Mouse (Mus musculus) heart, adult 18-20 months (tissue): ENCODE data around the gene Lgr4. TPM values are rescaled to one million over a fixed set of nuclear protein-coding genes. Genes with fewer than 3 reads are reported as not detected.
A peak's percentile ranks its signal among the peaks of the same experiment; 100 is the strongest.

Experiments used
- DNase-seq, 2 experiments: peaks; one replicate each; pipeline ENCODE4 v3.0.0; 2021 to 2022; ENCODE audit warnings: mixed read lengths in 1 of 2
- total RNA-seq, 2 experiments: library from RNA; stranded (reverse); gene quantifications; 2 replicates each; pipeline ENCODE4 v1.2.3; 2021

Lgr4 gene
- total RNA-seq, 2 experiments from 2014 or later: 23.3 to 23.6 TPM

DNA sequence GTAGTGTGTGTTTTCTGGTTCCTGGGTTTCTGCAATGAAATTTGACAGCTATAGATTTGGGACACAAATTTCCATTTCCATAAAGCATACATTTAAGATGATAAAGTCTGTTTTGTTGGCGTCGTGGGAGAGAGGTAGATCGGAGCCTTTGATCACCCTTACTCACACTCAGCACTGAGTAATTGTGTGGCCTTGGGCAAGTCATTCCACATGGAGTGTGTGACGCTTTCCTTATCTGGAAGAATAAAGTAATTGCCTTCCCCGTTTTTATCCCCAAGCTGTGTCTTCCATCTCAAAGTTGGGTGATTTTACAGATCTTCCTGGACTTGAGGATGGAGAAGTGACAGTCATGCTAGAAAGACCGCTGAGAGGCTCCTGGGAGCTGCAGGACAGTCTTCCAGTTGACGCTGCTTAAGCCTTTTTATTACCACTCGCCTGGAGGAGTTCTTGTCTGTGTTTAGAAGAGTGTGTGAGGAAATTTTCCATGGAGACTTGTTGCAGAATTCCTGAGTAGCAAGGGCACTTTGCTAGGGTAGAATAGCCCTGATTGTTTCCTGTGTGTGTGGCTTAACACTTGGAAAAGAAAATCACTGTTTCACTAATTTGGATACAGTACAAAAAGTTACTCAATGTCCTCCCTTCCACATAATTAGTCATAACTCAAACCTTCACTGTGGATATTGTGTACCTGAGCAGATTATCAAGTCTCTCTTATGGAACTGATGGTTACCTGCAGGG lies 4.0 kb downstream of the Lgr4 start:
- DNase-seq: peak in 1 of 2 experiments; percentile 34

DNA sequence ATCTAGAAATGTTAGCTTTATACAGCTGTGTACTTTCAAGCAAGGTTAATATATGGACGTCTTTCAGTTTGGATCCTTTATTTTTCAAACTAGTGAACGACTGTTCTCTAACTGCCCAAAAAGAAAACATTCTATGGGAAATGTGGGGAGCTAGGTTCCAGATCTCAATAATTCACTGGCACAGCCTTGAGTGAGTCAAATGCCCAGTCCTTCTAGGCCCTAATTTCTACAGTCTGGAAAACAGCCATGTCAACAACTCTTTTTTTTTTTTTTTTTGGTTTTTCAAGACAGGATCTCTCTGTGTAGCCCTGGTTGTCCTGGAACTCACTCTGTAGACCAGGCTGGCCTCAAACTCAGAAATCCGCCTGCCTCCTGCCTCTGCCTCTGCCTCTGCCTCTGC lies 4.9 kb downstream of the Lgr4 start:
- DNase-seq: no peak

GRCm38 (mm10) chr2:109923031-109923430 lies 5.6 kb downstream of the Lgr4 start:
- no peak for DNase-seq

DNA sequence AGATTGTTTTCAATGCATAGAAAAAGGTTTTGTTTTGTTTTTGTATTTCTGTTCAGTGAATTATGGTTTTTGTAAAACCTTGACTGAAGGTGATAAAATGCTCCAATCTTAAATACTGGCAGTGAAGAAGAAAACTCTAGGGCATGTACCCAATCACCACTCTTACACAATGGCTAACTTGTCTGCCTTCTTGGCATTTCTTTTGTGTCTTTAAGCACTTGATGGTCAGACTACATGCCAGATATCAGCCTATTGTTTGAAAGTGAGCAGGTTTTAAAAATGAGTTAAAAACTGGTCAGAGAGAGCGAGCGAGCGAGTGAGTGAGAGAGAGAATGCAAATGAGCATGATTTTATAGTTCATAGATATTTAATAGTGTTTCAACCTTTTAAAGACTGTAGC lies 6.5 kb downstream of the Lgr4 start:
- no peak for DNase-seq

- no peak for DNase-seq
These were observed 9.5 kb downstream of the Lgr4 start for GRCm38 (mm10) chr2:109926984-109927383.

- DNase-seq: no peak
These were observed 10.0 kb downstream of the Lgr4 start for GRCm38 (mm10) chr2:109927446-109927845.

DNA sequence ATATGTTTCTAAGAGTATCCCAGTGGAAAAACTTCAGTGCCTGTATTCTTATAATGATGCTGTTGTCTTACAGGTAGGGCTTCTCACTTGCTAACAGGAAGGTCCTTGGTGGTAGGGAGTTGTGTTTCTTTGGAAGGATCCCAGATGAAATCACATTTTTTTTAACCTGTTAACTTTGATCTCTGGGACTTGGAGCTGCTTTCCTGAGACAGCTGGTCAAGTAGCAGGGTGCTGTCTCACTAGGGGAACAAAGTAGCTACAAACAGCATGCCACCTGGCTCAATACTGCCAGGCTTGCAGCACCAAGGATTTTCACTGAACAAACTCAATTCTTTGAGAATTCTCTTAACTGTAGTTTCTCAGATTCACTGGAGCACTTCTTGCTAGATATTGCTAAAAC lies 10.4 kb downstream of the Lgr4 start:
- DNase-seq: no peak

GRCm38 (mm10) chr2:109928791-109929190 lies 11.3 kb downstream of the Lgr4 start:
- no peak for DNase-seq

DNA sequence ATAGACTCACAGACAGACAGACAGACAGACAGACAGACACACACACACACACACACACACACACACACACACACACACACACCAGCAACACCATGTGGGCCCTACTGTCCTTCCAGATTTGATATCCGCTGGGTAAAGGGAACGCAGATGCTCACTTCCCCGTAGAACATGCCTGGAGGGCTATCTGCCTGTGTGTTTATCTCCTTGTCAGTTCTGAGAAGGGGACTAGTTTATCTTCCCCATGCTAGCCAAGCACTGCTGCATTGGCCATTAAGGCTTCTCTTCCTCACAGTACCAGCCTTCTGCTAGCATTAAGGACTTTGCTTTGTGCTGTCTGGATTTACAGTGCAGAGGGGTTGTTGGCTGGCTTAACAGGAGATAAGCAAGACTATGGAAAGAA lies 11.8 kb downstream of the Lgr4 start:
- DNase-seq: no peak

DNA sequence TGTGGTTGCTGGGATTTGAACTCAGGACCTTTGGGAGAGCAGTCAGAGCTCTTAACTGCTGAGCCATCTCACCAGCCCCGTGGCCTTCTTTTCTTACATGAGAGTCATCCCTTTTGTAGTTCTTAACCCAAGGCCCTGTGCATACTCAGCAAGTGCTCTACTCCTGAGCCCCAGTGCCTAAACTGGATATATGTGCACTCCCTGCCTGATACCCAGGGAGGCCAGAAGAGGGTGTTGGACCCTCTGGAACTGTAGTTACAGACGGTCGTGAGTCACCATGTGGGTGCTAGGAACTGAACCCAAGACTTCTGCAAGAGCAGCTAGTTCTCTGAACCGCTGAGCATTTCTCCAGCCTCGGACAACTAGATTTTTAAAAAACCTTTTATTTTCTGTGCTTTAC lies 12.9 kb downstream of the Lgr4 start:
- no peak for DNase-seq

DNA sequence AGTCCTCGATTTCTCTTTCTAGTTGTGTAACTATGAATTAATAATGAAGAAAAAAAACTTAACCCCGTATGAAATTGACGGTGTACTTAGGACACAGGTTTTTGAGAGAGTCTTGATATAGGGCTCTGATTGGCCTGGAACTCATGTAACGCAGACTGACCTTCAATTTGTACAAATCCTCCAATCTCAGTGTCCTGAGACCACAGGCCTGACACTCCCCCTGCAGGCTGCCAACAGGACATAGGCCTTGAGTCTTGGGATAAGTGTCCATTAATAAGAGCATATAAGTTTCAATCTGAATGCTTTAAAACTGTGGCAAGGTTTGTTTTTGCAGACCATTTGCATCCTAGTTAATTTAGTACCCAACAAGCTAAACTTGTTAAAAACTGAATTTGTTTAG lies 13.3 kb downstream of the Lgr4 start:
- DNase-seq: no peak

DNA sequence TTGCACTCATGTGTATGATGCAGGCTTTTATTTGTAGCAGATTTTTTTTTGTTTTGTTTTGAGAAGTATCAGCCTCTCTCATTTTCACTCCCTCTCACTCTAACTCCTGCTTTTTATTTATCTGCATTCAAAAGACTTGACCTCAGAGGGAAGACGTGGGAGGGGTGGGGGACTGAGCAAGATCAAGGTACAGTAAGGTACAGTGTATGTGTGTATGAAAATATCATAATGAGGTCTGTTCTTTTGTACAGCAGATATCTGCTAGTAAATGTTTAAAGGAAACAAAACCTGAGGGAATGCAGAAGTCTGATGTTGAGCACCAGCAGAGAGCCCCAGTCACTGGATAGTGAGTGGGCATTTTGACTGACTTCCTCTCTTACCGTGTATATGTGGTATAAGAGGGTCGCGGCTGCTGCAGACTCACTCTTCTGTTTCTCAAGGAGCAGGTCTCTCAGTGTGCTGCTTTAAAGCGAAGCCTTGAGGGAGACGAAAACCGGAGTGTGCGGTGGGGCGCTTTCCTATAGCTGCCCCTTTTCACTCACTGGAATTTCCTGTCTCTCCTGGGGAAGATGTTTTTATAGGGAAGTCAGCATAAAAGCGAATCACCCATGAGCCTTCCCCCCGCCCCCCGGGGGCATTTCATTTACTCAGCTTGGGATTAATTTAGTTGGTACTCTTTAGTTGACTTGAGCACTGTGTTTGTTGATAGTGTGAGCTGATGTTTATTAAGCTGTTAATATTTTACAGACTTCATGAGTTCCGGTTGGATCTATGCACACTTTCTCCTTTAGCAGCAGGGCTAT lies 14.7 kb downstream of the Lgr4 start:
- no peak for DNase-seq

DNA sequence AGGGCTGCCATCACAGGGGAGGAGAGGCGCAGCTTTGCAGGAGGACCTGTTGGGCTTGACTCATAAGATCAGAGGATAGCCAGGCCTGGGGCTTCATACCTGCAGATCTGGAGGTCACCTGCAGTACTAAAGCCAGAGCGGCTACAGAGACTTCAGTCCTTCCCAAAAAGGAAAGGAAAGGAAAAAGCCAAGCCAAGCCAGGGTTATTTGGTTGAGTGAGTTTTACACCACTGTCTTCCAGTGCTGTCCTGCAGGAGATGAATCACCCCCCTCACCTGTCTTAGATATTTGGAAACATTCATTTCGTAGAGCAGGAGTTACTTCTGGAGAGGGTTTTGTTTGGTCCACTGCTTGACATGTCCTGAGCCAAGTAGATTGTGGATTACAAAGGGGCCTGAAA lies 15.7 kb downstream of the Lgr4 start:
- no peak for DNase-seq

DNA sequence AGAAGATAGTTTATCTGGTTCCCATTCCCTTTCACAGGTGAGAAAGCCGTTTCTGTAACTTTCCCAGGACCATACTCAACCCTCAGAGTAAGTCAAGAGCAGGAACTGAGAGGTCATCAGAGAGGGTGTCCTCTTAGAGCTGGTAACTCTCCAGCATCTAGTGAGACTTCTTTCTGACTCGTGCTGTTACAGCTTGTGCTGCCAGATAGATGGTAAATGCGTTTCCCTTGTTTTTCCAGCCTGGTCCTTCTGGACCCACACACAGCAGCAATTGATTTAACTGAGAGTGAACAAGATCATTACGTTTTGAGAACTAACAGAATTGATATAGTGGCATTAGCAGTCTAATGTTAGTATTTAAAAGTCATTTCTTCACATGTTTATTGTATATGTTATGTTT lies 16.6 kb downstream of the Lgr4 start:
- DNase-seq: no peak

- DNase-seq: no peak
These were observed 17.7 kb downstream of the Lgr4 start for GRCm38 (mm10) chr2:109935194-109935593.

- DNase-seq: no peak
These were observed 18.4 kb downstream of the Lgr4 start for GRCm38 (mm10) chr2:109935754-109936409.

GRCm38 (mm10) chr2:109936410-109936755 lies 18.9 kb downstream of the Lgr4 start:
- DNase-seq: no peak

DNA sequence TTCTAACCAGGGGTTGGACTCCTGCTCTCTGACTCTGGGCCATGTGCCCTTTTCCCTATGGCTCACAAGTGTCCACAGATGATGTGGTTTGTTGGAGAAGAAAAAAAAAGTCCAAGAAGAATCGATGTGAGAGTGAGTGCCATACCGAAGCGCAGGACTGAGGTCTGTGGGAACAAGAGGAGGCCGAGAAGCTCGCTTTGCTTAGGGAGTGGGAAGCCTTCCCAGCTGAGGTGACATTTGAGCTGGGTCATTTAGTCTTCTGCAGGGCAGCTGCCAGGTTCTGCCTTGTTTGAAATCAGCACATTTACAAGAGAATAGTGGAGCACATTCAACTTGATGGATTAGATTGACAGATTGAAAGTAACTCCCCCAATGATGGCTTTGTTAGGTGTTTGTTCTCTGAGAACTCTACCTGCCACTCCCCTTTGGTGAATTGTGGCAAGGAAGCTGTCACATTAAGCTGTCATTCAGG lies 24.6 kb downstream of the Lgr4 start:
- peak in 1 of 2 experiments; percentile 21 for DNase-seq

GRCm38 (mm10) chr2:109942810-109943570 lies 25.5 kb downstream of the Lgr4 start:
- DNase-seq: no peak

- peak; percentile 44 to 54 for DNase-seq
These were observed 27.5 kb downstream of the Lgr4 start for GRCm38 (mm10) chr2:109944995-109945394.

GRCm38 (mm10) chr2:109945532-109945931 lies 28.1 kb downstream of the Lgr4 start:
- no peak for DNase-seq

DNA sequence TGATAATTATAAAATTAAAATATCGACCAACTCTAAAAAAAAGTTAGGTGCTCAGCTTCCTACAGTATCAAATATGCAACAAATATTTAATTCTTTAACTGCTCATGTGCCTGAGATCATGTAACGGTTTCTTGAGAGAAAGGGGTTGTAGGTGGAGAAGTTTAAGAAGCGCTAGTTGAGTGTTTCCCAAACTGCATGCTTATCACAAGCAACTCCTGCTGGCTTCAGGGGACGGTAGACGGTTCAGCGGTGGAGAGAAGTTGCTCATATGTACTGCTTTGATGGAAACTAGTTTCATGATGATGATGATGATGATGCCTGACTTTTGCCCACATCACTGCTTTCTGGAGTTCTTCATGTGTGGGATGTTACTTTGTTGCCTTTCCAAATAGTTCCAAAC lies 29.0 kb downstream of the Lgr4 start:
- no peak for DNase-seq
